Mouse (Mus musculus): Measurements from ENCODE around the gene Mymx. TPM values are rescaled to one million over a fixed set of nuclear protein-coding genes. Genes with fewer than 3 reads are reported as not detected.

Gene Mymx
- polyA plus RNA-seq (2015; fragmentation: Nextera tagmentation; extraction: Ambion mirVana) = 0.39 and 0.91 TPM in 2 replicates

DNA sequence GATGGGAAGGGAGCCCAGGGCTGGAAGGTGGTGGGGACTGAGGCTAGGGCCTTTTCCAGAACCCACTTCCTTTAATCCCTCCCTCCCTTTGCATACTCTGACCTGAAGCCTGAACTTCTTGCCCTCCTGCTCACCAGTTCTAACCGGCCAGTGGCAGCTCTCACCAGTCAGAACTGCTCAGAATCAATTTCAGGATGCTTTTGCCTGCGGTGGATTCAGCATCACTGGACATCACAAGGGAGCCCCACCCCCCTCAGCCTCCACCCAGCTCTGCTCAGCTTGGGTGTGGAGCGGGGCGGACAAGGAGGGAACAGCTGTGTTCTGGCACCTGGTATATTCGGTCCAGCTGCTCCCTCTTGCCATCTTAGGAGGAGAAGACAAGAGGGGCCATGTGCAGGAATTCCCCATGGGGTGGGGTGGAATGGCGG is at the start of gene Mymx:
Mymx (minus strand) TSS at position 226 of the 428 bp plus-strand sequence.
- peak within 1 kb of the TSS; percentile 29 for H3K4me2 ChIP-seq (ENCODE audit: low read depth, low read length)

DNA sequence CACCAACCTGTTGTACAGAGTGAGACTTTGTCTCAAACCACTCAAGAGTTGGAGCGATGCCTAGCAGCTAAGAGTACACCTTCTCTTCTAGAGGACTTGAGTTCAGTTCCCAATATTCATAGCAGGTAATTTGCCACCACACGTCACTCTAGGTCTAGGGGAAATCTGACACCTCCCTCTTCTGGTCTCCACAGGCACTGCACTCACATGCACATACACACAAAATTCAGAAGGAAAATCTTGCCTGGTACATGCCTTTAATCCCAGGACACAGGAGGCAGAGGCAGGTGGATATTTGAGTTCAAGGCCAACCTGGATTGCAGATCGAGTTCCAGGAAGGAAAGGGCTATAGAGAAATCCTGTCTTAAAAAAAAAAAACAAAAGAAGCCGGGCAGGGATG is 42.3 kb upstream of the Mymx start:
- Histone ChIP-seq H3K27ac (ENCODE audit: low read length) (no peak overlapping the region), H3K27me3 (ENCODE audit: control insufficient read depth, insufficient read depth, low read depth, low read length) (no peaks in the 10 kb centered on the region), H3K36me3 (ENCODE audit: control insufficient read depth, insufficient read depth, low read length) (no peaks in the 10 kb centered on the region), H3K4me3 (ENCODE audit: low read length) (no peak overlapping the region), H3K9ac (ENCODE audit: low read length) (no peak overlapping the region), H3K4me2 (ENCODE audit: low read depth, low read length) (no peak overlapping the region), H3K4me1 (replicated peaks; ENCODE audit: control insufficient read depth, insufficient read depth, low read length) (no peaks in the 10 kb centered on the region), H3K9me3 (ENCODE audit: control insufficient read depth, low read length) (no peaks in the 10 kb centered on the region)
- WGBS = 82% methylated on average over 4 of the region's 4 CpGs
- ATAC-seq (ENCODE audit: low read depth) = no peak

More for the DNA sequence above, at the start of gene Mymx:
- WGBS = 52% methylated on average over 6 of the region's 6 CpGs
- H3K9ac ChIP-seq (ENCODE audit: low read length) = peak within 1 kb of the TSS; percentile 21
- H3K36me3 ChIP-seq (ENCODE audit: control insufficient read depth, insufficient read depth, low read length) = no peaks in the 10 kb centered on the region
- H3K27ac ChIP-seq (ENCODE audit: low read length) = no peak within 1 kb of the TSS
- H3K4me3 ChIP-seq (ENCODE audit: low read length) = 0 out of 2 replicates have a peak within 1 kb of the TSS, but pooled peaks have one; percentile 9
- peaks cover 14% of the 10 kb centered on the region for H3K4me1 ChIP-seq (replicated peaks; ENCODE audit: control insufficient read depth, insufficient read depth, low read length)
- H3K27me3 ChIP-seq (ENCODE audit: control insufficient read depth, insufficient read depth, low read depth, low read length) = 0 out of 2 replicates have a peak, but pooled peaks cover 2% of the 10 kb centered on the region
- ATAC-seq (ENCODE audit: low read depth) = no peak
- no peaks in the 10 kb centered on the region for H3K9me3 ChIP-seq (ENCODE audit: control insufficient read depth, low read length)

DNA sequence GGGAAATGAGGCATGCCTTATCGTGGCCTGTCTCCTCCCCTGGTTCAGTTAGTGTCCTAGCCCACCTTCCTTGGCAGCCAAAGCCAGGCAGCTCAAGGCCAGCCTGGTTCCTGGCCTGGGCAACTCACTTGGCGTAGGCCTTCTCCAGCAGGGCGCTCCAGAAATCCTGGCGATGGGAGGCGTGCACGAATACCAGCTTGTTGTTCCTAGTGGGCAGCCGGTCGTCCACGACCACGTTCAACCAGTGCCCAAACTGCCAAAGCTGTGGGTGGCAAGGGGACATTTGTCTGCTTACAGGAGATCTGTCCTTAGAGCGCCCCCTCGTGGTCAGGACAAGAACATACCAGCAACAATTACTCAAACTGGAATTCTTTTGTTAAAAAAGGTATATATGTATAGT is 40.8 kb upstream of the Mymx start:
- Histone ChIP-seq H3K9me3 (ENCODE audit: control insufficient read depth, low read length) (no peaks in the 10 kb centered on the region), H3K4me2 (ENCODE audit: low read depth, low read length) (no peak overlapping the region), H3K36me3 (ENCODE audit: control insufficient read depth, insufficient read depth, low read length) (no peaks in the 10 kb centered on the region), H3K4me3 (ENCODE audit: low read length) (no peak overlapping the region), H3K4me1 (replicated peaks; ENCODE audit: control insufficient read depth, insufficient read depth, low read length) (no peaks in the 10 kb centered on the region), H3K27ac (ENCODE audit: low read length) (no peak overlapping the region), H3K9ac (ENCODE audit: low read length) (no peak overlapping the region), H3K27me3 (ENCODE audit: control insufficient read depth, insufficient read depth, low read depth, low read length) (no peaks in the 10 kb centered on the region)
- ATAC-seq (ENCODE audit: low read depth) = 0 out of 2 replicates have a peak, but pooled peaks have one; percentile 31
- 19% methylated on average over 12 of the region's 12 CpGs for WGBS

DNA sequence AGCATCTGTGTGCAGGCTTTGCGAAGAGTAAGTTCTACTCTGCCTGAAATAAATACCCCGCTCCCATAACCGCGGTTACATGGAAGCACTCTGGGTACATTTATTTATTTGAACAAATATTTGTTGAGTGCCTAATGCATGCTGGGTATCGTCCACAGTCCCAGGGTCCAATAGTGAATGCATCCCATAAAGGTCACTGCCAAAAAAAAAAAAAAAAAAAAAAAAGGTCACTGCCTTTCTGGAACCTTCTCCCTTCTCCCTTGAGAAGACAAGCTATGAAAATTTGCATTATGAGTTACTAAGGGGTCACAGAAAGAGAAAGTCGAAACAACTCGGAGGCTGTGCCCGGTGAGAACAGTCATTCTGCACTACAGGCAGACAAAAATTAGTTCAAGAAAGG is 40.1 kb upstream of the Mymx start:
- Histone ChIP-seq H3K27ac (ENCODE audit: low read length) (no peak overlapping the region), H3K27me3 (ENCODE audit: control insufficient read depth, insufficient read depth, low read depth, low read length) (no peaks in the 10 kb centered on the region), H3K9ac (ENCODE audit: low read length) (no peak overlapping the region), H3K4me1 (replicated peaks; ENCODE audit: control insufficient read depth, insufficient read depth, low read length) (no peaks in the 10 kb centered on the region), H3K4me2 (ENCODE audit: low read depth, low read length) (no peak overlapping the region), H3K36me3 (ENCODE audit: control insufficient read depth, insufficient read depth, low read length) (no peaks in the 10 kb centered on the region), H3K9me3 (ENCODE audit: control insufficient read depth, low read length) (no peaks in the 10 kb centered on the region), H3K4me3 (ENCODE audit: low read length) (no peak overlapping the region)
- 76% methylated on average over 8 of the region's 8 CpGs for WGBS
- no peak for ATAC-seq (ENCODE audit: low read depth)

DNA sequence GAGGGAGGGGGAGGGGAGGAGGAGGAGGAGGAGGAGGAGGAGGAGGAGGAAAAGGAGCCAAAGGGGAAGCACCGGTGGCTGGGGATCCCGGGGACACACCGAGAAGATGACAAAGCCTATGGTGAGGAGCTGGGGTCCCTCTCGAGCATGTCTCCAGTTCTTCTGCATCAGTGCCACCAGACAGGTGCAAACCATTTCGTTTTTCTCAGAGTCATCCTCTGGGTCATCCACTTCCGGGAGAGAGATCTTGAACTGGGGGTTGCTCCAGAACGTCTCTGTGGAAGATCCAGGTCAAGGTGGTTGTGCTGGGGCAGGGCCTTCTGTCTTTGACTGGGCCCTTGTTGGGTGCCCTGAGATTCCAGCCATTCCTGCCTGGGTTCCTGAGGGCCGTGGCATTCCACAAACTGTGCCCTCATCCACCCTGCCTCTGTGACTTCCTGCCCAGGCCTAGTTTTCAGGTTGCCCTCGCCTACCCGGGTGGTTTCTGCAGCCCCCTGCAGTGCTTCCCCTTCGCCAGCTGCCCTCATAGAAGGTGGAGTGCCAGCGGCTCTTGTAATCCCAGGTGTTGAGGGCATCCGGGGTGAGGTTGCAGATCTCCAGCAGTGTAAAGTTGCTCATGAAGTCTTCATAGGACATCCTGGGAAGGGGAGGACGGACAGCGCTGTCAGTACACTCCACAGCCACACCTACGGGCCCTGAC is 36.8 kb upstream of the Mymx start:
- Histone ChIP-seq H3K4me2 (ENCODE audit: low read depth, low read length) (no peak overlapping the region), H3K9ac (ENCODE audit: low read length) (no peak overlapping the region), H3K27me3 (ENCODE audit: control insufficient read depth, insufficient read depth, low read depth, low read length) (no peaks in the 10 kb centered on the region), H3K4me1 (replicated peaks; ENCODE audit: control insufficient read depth, insufficient read depth, low read length) (no peaks in the 10 kb centered on the region), H3K9me3 (ENCODE audit: control insufficient read depth, low read length) (no peaks in the 10 kb centered on the region), H3K4me3 (ENCODE audit: low read length) (no peak overlapping the region), H3K27ac (ENCODE audit: low read length) (no peak overlapping the region), H3K36me3 (ENCODE audit: control insufficient read depth, insufficient read depth, low read length) (no peaks in the 10 kb centered on the region)
- 65% methylated on average over 16 of the region's 16 CpGs for WGBS
- ATAC-seq (ENCODE audit: low read depth) = no peak

DNA sequence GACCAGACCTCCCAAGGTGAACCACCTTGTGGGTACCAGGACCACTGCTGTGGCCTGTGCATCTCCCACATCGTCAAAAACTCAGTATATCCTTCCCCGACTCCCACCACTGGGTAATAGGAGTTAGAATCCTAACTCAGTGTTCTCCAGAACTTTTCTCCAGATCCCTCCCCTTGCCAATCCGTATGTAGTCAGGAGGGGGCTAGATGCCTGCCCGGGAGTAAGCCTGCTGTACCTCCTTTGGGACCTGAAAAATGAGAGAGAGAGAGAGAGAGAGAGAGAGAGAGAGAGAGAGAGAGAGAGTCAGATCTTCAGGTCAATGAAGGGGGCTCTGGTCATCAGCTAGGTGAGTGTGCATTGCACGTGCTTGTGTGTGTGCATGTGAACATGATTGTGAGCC is 32.1 kb upstream of the Mymx start:
- Histone ChIP-seq H3K27me3 (ENCODE audit: control insufficient read depth, insufficient read depth, low read depth, low read length) (no peaks in the 10 kb centered on the region), H3K9ac (ENCODE audit: low read length) (no peak overlapping the region), H3K4me3 (ENCODE audit: low read length) (no peak overlapping the region), H3K27ac (ENCODE audit: low read length) (no peak overlapping the region), H3K9me3 (ENCODE audit: control insufficient read depth, low read length) (no peaks in the 10 kb centered on the region), H3K4me1 (replicated peaks; ENCODE audit: control insufficient read depth, insufficient read depth, low read length) (peaks cover 13% of the 10 kb centered on the region), H3K4me2 (ENCODE audit: low read depth, low read length) (no peak overlapping the region), H3K36me3 (ENCODE audit: control insufficient read depth, insufficient read depth, low read length) (no peaks in the 10 kb centered on the region)
- WGBS = 76% methylated on average over 5 of the region's 5 CpGs
- ATAC-seq (ENCODE audit: low read depth) = no peak

DNA sequence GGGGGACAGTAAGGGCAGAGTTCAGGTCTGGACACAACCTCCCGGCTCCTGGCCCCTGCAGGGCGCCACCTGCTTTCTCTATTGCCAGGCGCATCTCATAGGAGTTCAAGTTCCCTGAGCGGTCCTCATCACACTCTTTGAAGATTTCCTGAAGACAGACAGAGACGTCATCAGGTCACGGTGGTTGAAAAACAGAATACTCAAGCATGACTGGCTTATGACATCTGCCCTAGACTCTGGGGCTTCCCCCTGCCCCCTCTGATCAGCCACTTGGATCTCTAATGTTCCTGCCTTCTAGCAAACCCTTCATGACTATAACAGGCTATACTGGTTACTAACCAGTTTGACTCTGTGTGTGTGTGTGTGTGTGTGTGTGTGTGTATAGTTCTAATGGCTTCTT is 30.0 kb upstream of the Mymx start:
- Histone ChIP-seq H3K9me3 (ENCODE audit: control insufficient read depth, low read length) (no peaks in the 10 kb centered on the region), H3K27ac (ENCODE audit: low read length) (no peak overlapping the region), H3K27me3 (ENCODE audit: control insufficient read depth, insufficient read depth, low read depth, low read length) (no peaks in the 10 kb centered on the region), H3K4me2 (ENCODE audit: low read depth, low read length) (no peak overlapping the region), H3K4me3 (ENCODE audit: low read length) (no peak overlapping the region), H3K36me3 (ENCODE audit: control insufficient read depth, insufficient read depth, low read length) (no peaks in the 10 kb centered on the region), H3K4me1 (replicated peaks; ENCODE audit: control insufficient read depth, insufficient read depth, low read length) (peaks cover 27% of the 10 kb centered on the region), H3K9ac (ENCODE audit: low read length) (no peak overlapping the region)
- no peak for ATAC-seq (ENCODE audit: low read depth)
- 78% methylated on average over 6 of the region's 6 CpGs for WGBS

DNA sequence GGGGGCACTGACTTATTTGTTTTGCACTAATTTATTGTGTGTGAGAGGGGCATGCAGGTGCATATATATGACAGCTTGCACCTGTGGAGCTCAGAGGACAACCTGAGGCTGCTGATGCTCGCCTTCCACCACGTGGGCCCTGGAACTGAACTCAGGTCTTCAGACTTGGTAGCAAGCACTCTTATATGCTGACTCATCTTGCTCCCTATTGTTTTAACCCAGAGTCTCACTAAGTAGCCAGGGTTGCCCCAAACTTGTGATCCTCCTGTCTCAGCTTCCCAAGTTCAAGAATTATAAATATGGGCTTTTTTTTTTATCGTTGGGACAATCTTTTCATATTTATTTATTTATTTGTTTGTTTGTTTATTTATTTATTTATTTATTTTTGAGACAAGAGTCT is 29.1 kb upstream of the Mymx start:
- H3K27me3 ChIP-seq (ENCODE audit: control insufficient read depth, insufficient read depth, low read depth, low read length) = no peaks in the 10 kb centered on the region
- no peaks in the 10 kb centered on the region for H3K9me3 ChIP-seq (ENCODE audit: control insufficient read depth, low read length)
- ATAC-seq (ENCODE audit: low read depth) = no peak
- no peak overlapping the region for H3K4me3 ChIP-seq (ENCODE audit: low read length)
- H3K36me3 ChIP-seq (ENCODE audit: control insufficient read depth, insufficient read depth, low read length) = no peaks in the 10 kb centered on the region
- H3K4me1 ChIP-seq (replicated peaks; ENCODE audit: control insufficient read depth, insufficient read depth, low read length) = peaks cover 31% of the 10 kb centered on the region
- no peak overlapping the region for H3K27ac ChIP-seq (ENCODE audit: low read length)
- no peak overlapping the region for H3K4me2 ChIP-seq (ENCODE audit: low read depth, low read length)
- 52% methylated on average over 3 of the region's 3 CpGs for WGBS
- H3K9ac ChIP-seq (ENCODE audit: low read length) = no peak overlapping the region

DNA sequence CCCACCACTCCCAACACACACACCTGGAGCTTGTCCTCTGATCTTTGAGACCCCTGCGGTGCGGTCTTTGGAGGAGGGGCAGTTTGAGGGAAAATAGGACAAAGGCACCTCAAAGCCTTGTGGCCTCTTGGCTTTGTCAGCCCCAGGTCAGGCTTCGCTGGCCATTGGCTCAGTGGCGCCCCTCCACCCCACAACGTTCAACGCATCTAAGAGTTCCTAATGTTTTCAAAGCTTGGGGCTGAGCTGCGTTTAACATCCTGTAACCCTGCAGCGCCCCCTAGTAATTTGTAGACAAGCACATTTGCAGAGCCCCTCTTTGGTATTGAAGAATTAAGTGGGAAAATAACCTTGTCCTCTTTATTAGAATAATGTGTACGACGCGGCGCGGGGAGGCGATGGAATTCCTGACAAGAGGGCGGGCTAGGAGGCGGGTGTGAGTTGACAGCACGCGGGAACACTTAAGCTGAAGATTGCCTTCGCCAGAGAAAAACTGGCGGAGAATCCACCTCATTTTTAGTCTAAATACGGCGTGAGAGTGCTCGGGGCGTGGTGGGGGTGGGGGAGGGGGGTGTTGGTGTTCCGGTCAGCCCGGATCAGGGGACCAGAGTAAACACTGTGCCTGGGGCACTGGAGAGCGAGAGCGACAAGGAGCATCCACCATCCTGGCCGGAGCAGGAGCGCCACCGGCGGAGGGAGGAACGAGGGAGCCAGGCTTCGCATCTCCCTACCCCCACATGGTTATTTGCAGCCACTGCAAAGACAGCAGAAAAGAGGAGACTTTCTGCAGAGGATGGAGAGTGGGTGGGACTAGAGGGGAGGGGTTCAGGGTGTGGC is 28.2 kb upstream of the Mymx start:
- 2% methylated on average over 34 of the region's 34 CpGs for WGBS
- Histone ChIP-seq H3K4me1 (replicated peaks; ENCODE audit: control insufficient read depth, insufficient read depth, low read length) (peaks cover 31% of the 10 kb centered on the region), H3K4me3 (ENCODE audit: low read length) (peak overlapping the region; percentile 42), H3K27me3 (ENCODE audit: control insufficient read depth, insufficient read depth, low read depth, low read length) (no peaks in the 10 kb centered on the region), H3K9ac (ENCODE audit: low read length) (peak overlapping the region; percentile 66), H3K9me3 (ENCODE audit: control insufficient read depth, low read length) (no peaks in the 10 kb centered on the region), H3K36me3 (ENCODE audit: control insufficient read depth, insufficient read depth, low read length) (no peaks in the 10 kb centered on the region), H3K27ac (ENCODE audit: low read length) (peak overlapping the region; percentile 85), H3K4me2 (ENCODE audit: low read depth, low read length) (peak overlapping the region; percentile 81)
- ATAC-seq (ENCODE audit: low read depth) = peak; percentile 72
